Comparison of ENCODE assay signal across 8 mouse cellular contexts in the genomic region with DNA sequence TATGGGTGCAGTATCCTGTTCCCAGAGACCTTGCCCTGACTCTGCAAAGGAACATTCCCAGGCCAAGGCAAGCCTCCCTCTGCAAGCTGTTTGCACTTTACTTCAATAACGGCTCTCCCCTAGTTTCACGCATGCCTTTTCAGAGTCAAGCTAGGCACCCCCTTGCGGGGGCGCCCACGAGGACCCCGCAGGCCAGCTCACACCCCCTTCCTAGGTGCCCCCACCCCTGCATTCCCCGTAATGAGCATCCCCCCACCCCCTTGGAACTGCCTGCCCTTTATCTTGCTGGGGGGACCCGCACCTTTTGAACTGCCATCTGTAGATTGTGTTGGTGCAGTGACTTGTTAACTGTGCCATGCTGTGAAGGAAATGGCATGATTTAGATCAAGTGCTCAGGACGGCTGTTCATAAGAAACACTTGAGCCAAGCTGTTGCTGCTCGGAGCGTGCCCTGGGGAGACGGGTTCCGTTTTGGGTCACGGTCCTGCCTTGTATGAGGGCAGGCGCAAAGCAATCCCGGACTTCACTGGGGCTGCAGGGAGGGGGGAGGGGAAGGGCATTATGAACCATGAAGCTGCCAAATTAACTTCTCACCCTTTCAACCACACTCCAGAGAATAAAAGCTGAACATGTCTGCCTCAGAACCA.
DNase-seq lines count a peak whose midpoint lies in the region; ATAC-seq and TF ChIP-seq lines count a peak whose summit lies in the region.

No protein-coding gene starts in this region.

- no peak overlapping the region for H3K9ac ChIP-seq in forebrain, postnatal 0 days

- H3K9me3 ChIP-seq in forebrain, postnatal 0 days (ENCODE audit: low read length): no peaks in the 10 kb centered on the region

- WGBS in forebrain, postnatal 0 days: 14% methylated on average over 16 of the region's 16 CpGs

- peak overlapping the region; percentile 35; the same call in 1 of the 2 replicates for H3K4me2 ChIP-seq in forebrain, postnatal 0 days (ENCODE audit: low read depth)

- no peak for TF ChIP-seq CTCF in brain, embryonic 14.5 days (IDR thresholded peaks at IDR 0.05; ENCODE audit: borderline replicate concordance, extremely low read depth, insufficient read depth, insufficient read length)
- TF ChIP-seq CTCF in forebrain, postnatal 0 days (IDR thresholded peaks at IDR 0.05; ENCODE audit: low read depth): no peak

- H3K36me3 ChIP-seq in forebrain, postnatal 0 days (ENCODE audit: insufficient read depth): no peaks in the 10 kb centered on the region

- ATAC-seq in cerebellum, adult (ENCODE audit: insufficient number of reproducible peaks, low FRiP score, low TSS enrichment): no peak
- ATAC-seq in forebrain, postnatal 0 days: peak; percentile 55; the same call in 1 of the 2 replicates

- peak; percentile 5 to 11 for DNase-seq in cerebellum, adult 18-20 months
- peak; percentile 79 for DNase-seq in brain, embryonic 14.5 days (ENCODE audit: low read depth)
- DNase-seq in forebrain, postnatal 0 days: no peak
- DNase-seq in lung, postnatal 10 days: peak; percentile 25
- no peak for DNase-seq in left cerebral cortex, adult 18-20 months (ENCODE audit: low spot score in 2 of 2)
- DNase-seq in right cerebral cortex, adult 2 months (ENCODE audit: low spot score in 2 of 2): no peak
- no peak for DNase-seq in frontal cortex, postnatal 14 days (ENCODE audit: low spot score in 2 of 2)

- no peaks in the 10 kb centered on the region for H3K4me1 ChIP-seq in forebrain, postnatal 0 days (ENCODE audit: insufficient read depth)

- no peaks in the 10 kb centered on the region for H3K27me3 ChIP-seq in forebrain, postnatal 0 days (ENCODE audit: insufficient read depth, low read length)

- H3K4me3 ChIP-seq in forebrain, postnatal 0 days (ENCODE audit: low read depth, low read length): 0 out of 2 replicates have a peak overlapping the region, but pooled peaks have one; percentile 5

- no peak overlapping the region for H3K27ac ChIP-seq in forebrain, postnatal 0 days (ENCODE audit: low read depth, low read length)

- TF ChIP-seq POLR2A in brain, embryonic 14.5 days (IDR thresholded peaks at IDR 0.05; ENCODE audit: borderline replicate concordance, extremely low read depth, insufficient read depth, insufficient read length, poor library complexity, severe bottlenecking): no peak

Comparison
In these comparisons a context has a peak if more than half of its experiments do, and no peak if none do; other contexts are left out.
1. DNase-seq: peak in cerebellum, adult 18-20 months (2 of 2), brain, embryonic 14.5 days (single experiment) and lung, postnatal 10 days (single experiment); none in forebrain, postnatal 0 days (single experiment), left cerebral cortex, adult 18-20 months (0 of 2), right cerebral cortex, adult 2 months (0 of 2) and frontal cortex, postnatal 14 days (0 of 2).